Mouse (Mus musculus) cerebellum, adult 11 months (tissue): ENCODE measurements at regions not wholly inside any gene's neighbourhood (a gene's known extent, or its start where the extent isn't known, plus 50 kb on each side); places are given as distances from the start of the nearest gene placed in this dataset.
A peak's percentile ranks its signal among the peaks of the same experiment; 100 is the strongest.

Source experiments
- DNase-seq: peaks from one replicate; pipeline ENCODE4 v3.0.0; 2022

- no peak for DNase-seq
These were observed 247.7 kb upstream of the 1700056E22Rik start for GRCm38 (mm10) chr1:184281768-184282167.

DNA sequence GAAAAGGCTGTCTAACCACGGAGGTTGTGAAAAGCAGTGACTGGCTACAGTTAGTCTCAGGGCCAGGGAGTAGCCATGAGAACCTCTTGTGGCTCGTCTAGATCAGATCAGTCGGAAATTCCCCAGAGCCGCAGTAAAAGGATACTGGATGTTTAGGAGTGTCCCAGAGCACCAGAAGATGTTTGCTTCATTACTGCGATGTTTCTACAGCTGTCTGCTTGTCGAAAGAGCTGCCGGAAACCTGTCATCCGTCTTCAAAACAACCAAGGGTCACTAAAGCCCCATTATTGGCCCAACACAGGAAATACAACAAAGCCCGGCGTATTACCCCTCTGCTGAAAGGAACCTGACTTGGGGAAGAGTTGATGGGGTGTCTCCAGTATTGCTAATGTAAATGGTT lies 245.2 kb upstream of the 1700056E22Rik start:
- no peak for DNase-seq

- no peak for DNase-seq
These were observed 242.9 kb upstream of the 1700056E22Rik start for GRCm38 (mm10) chr1:184277001-184277400.

DNA sequence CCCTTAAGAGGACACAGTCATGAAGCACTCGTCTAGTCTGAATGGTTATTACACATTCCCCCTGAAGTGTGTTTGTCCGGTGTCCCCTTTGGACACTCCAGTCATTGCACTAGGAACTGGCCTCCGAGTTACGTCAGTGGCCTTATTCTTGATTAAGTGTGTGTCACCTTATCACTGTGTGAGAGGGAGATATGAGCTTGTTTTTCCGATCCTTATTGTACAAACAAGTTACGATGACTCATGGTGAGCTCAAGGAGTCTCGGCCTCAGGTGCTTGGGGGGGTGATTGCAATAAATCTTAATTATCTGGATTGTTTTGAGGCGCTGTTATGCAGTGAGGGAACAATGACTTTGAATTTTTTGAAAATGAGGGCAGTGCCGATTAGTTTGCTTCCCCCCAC lies 241.8 kb upstream of the 1700056E22Rik start:
- DNase-seq, result no peak

DNA sequence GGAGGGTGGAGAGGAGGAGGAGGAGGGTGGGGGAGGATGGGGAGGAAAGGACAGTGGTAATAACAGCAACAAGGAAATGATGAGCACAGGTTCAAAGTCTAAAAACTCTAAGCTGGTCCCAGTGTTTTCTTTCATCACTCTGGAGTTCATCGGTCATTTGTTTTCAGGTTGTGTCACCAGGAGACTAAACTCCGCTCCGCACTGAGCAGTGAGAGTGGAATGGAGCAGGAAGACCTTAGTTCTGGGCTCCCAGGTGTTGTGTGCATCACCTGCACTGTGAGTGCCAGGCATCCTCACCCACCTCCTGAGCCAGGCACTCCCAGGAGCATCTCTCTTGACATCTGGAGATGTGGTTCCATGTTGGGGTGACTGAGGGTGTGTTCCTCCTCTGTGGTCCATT lies 241.3 kb upstream of the 1700056E22Rik start:
- no peak for DNase-seq

DNA sequence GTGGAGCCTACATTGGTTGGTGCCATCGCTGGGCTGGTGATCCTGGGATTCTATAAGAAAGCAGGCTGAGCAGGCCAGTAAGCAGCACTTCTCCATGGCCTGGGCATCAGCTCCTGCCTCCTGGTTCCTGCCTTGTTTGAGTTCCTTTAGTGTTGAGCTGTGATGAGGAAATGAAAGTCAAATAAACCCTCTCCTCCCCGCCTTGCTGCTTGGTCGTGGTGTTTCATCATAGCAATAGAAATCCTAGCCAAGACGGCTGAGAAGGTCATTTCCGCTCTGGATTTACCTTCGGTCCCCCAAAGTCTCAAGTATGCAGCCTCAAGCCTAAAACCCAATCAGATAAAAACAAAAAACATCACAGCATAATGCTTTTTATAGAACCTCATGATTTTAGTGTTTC lies 240.6 kb upstream of the 1700056E22Rik start:
- no peak for DNase-seq

GRCm38 (mm10) chr1:184273722-184274121 lies 239.6 kb upstream of the 1700056E22Rik start:
- no peak for DNase-seq

DNA sequence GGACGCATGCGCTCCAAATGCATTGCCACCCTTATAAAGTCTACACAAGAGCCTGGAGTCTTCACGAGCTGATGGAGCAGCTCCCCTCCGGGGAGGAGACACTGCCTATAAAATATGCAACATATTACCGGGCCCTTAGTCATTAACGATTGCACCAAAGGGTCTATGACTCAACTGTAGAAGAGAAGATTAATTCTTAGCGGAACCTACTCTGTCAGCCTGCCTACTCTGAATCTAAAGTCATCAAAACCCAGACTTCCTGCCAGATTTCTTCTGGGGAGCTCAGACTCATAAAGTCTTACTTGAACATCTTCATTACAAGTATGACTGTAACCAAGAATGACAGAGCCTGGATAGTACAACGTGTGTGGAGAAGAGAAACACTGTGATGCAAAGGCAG lies 237.2 kb upstream of the 1700056E22Rik start:
- DNase-seq, result no peak

DNA sequence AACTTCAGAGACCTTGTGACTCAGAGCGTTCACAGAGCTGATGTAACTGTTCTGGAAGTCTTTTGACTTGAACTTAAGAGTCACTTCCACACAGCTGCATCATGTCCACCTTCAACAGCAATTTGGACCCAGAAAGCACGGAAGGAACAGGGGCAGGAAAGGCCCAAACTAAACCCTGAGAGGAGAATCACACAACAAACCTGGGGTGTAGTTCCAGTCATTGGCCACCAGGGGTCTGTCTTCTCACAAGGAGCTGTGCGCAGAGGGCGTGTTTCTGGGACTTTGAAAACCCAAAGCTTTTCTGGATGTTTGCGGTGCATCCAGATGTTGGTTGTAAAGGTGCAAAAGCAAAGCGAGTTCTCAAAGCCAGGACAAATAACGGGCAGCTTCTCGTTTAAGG lies 231.9 kb upstream of the 1700056E22Rik start:
- peak; percentile 16 for DNase-seq

- DNase-seq, result no peak
These were observed 228.9 kb upstream of the 1700056E22Rik start for GRCm38 (mm10) chr1:184262975-184263374.

GRCm38 (mm10) chr1:184261385-184261727 lies 227.3 kb upstream of the 1700056E22Rik start:
- DNase-seq, result no peak

- DNase-seq, result no peak
These were observed 226.8 kb upstream of the 1700056E22Rik start for GRCm38 (mm10) chr1:184260722-184261384.

GRCm38 (mm10) chr1:184259853-184260252 lies 225.8 kb upstream of the 1700056E22Rik start:
- DNase-seq, result no peak

GRCm38 (mm10) chr1:184257356-184257755 lies 223.3 kb upstream of the 1700056E22Rik start:
- no peak for DNase-seq

DNA sequence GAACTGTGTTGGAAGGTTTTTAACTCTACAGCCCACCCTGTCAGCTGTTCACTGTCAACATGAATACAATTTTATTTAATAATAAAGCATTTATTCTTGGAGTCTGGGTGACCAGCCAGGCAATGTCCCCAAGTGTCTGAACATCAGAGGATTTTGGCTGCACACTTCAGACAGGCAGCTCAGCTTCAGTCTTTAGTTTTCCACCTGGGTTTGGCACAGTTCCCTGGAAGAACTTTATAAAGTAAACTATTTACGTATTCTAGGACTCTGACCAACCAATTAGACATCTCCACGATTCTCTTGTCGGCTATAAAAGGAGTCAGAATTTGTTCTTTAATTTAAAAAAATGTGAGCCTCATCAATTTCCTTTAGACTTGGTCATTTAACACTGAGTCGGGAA lies 220.8 kb upstream of the 1700056E22Rik start:
- DNase-seq, result no peak

GRCm38 (mm10) chr1:184244730-184245488 lies 210.8 kb upstream of the 1700056E22Rik start:
- DNase-seq, result no peak

DNA sequence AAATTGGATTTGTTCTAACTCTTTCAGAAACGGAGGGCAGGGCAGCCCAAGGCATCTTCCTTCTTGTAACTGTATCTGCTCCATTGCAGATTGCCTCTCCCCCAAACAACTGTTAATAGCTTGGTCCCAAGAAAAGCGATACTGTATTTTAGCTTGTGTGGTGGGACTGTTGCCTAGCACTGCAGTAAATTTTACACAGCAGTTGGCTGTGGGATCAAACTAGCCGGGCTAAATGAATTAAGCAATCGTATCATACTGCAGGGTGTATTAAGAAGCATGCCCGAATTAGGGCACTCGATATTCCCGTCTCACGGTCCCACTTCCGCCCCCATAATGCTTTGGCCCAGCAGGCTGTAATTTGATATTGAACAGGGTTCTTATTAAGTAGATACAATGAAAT lies 210.2 kb upstream of the 1700056E22Rik start:
- no peak for DNase-seq

- DNase-seq, result no peak
These were observed 207.7 kb upstream of the 1700056E22Rik start for GRCm38 (mm10) chr1:184241846-184242245.

DNA sequence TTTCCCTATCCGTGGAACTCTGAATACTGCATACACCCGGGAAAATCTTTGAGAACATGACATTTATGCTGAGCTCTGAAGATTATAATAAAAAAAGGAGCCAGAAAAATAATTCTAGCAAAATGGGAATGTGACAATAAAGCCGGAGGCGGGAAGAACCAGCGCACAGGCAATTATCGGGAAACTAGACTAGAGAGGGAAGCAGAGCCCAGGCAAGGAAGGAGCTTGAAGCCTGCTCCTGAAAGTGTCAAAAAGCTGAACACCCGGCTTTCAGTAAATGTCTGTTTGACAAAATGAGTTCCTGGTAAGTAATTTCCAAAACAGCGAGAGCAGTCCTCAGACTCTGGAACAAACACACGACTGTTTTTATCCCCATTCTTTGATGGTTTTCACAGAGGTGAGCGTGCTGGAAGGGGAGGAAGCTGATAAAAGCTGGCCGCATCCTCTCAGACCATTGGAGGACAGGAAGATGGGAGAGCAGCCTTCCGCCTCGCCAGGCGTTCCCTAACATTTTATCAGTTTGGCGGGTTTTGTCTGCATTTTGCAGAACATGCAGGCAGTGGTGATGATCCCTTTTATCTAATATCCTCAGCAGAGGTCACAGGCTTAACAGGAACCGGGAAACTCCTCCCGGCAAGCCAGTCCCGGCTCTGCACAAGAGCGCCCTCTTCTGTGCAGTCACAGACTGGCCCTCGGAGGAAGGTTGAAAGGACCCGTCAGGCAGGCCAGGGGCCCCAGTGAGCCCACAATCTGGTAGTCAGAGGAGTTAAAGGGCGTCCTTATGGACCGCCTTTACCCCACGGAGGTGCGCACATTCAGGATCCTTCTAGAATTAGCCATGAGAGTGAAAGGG lies 201.3 kb upstream of the 1700056E22Rik start:
- peak; percentile 51 for DNase-seq

DNA sequence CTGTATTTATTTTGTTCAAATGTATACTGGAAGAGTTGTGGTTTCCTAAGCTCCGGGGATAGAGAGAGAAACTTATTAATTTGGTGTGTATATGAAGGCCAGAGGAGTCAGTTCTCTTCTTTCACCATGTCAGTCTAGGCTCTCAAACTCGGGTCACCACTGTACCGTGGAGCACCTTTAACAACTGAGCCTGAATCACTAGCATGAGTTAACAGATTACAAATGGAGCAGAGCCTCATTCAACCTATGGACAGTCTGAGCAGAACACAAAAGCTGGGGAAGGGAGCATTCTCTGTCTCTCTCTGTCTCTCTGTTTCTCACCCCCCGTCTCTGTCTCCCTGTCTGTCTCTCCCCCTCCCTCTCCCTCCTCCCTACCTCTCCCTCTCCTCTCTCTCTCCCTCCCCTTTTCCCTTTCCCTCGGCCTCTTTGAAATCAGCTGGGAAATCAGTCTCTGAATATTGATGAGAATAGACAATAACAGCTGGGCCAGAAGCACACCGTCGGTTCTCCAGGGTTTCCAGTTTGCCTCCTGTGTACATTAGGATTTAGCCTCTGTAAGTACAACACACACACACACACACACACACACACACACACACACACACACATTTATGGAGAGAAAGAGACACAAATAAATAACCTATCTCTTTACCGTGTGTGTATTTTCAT lies 200.4 kb upstream of the 1700056E22Rik start:
- DNase-seq, result no peak

- DNase-seq, result no peak
These were observed 199.7 kb upstream of the 1700056E22Rik start for GRCm38 (mm10) chr1:184233741-184234255.

DNA sequence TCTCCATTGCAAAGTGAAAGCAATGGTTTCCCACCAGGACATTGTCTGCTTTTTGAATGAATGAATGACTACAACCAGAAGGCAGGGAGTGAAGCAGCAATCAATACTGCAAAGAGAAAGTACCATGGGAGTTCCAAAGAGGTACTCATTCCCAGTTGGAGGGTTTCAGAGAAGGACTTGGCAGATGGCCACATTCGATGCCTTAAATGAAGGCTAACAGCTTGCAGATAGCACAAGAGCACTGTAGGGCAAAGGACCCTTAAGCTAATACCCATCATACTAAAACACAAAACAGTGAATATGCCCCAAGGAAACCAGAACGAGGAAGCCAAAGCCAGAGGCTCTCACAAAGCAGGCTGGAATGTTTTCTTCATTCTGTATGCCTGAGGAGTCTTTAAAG lies 188.2 kb upstream of the 1700056E22Rik start:
- no peak for DNase-seq

DNA sequence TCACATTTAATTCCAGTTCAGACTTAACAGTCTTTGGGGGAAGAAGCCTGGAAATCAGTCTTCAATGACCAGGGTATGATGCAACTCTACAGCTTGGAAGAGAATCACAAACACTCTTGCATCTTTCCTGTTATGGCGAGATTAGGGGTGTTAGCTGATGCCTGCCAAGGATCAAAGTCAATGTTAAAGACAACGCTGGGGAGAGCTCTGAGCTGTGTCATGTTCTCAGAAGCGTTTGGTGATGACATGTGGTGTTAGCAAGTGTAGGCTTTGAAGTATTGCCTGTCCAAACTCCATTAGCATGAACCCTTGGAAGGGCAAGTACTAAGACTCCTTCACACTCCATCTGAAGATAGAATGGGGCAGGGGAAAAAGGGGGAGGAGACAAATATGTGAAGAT lies 187.7 kb upstream of the 1700056E22Rik start:
- no peak for DNase-seq
